Mouse (Mus musculus) embryonic facial prominence, embryonic 14.5 days (tissue): ENCODE results near the gene Zbtb7b. TPM values are rescaled to one million over a fixed set of nuclear protein-coding genes. Genes with fewer than 3 reads are reported as not detected.
A peak's percentile ranks its signal among the peaks of the same experiment; 100 is the strongest.

Source experiments
- ATAC-seq: fragments of 200-750 bp; cut with Nextera tagmentation; 2 replicates; pipeline ENCODE4 v1.8.0; 2017; ENCODE audit warnings: low read depth, moderate number of reproducible peaks, moderate TSS enrichment
- DNase-seq: peaks from one replicate; pipeline ENCODE4 v3.0.0-alpha.2; 2015; ENCODE audit warnings: low spot score
- H3K27ac ChIP-seq: fragments of 300-500 bp; sonication (generic); replicated peaks from 2 replicates; pipeline ENCODE4 v1.5.1; 2014; ENCODE audit warnings: low read depth, mild to moderate bottlenecking, low read length, moderate library complexity
- H3K27me3 ChIP-seq: fragments of 300-500 bp; sonication (generic); replicated peaks from 2 replicates; pipeline ENCODE4 v1.6.1; 2014; ENCODE audit warnings: low read length; ENCODE audit not compliant: control insufficient read depth, insufficient read depth
- H3K36me3 ChIP-seq: fragments of 300-500 bp; sonication (generic); 2 replicates; pipeline ENCODE4 v1.6.1; 2014; ENCODE audit warnings: low read length, mixed read lengths; ENCODE audit not compliant: control insufficient read depth, insufficient read depth
- H3K4me1 ChIP-seq: fragments of 300-500 bp; sonication (generic); 2 replicates; pipeline ENCODE4 v1.6.1; 2014; ENCODE audit warnings: antibody characterized with exemption, low read length; ENCODE audit not compliant: control insufficient read depth, insufficient read depth
- H3K4me2 ChIP-seq: fragments of 300-500 bp; sonication (generic); 2 replicates; pipeline ENCODE4 v1.6.1; 2014; ENCODE audit warnings: low read depth, mild to moderate bottlenecking, low read length, moderate library complexity, mixed read lengths
- H3K4me3 ChIP-seq: fragments of 300-500 bp; sonication (generic); 2 replicates; pipeline ENCODE4 v1.5.1; 2014; ENCODE audit warnings: low read depth, mild to moderate bottlenecking, low read length
- H3K9ac ChIP-seq: fragments of 300-500 bp; sonication (generic); 2 replicates; pipeline ENCODE4 v1.6.1; 2014; ENCODE audit warnings: low read depth, mild to moderate bottlenecking, low read length, moderate library complexity, mixed read lengths
- H3K9me3 ChIP-seq: fragments of 300-500 bp; sonication (generic); 2 replicates; pipeline ENCODE4 v1.6.1; 2016; ENCODE audit warnings: low read length; ENCODE audit not compliant: control insufficient read depth
- WGBS: fragments of 180-500 bp; shearing (Covaris S2); extraction: QIAGEN DNeasy Blood & Tissue Kit; methylation state at CpG from one replicate; pipeline ENCODE4 v1.1.7; 2014; 5-methylcytosine and 5-hydroxymethylcytosine counted together
- polyA plus RNA-seq: library from polyadenylated mRNA; unstranded; fragments of >200 nt; fragmentation: Nextera tagmentation; extraction: Ambion mirVana; gene quantifications from 2 replicates; pipeline ENCODE4 v1.2.1, GENCODE M21; 2014

The Zbtb7b gene
- polyA plus RNA-seq, 1 experiment from 2014 or later: 3.6 TPM

GRCm38 (mm10) chr3:89396654-89397005 lies 2.1 kb upstream of the Zbtb7b start:
- Histone ChIP-seq H3K9me3 (no peaks in the 10 kb centered on the region), H3K4me3 (peak overlapping the region; percentile 49), H3K27me3 (peaks cover 14% of the 10 kb centered on the region), H3K36me3 (0 out of 2 replicates have a peak, but pooled peaks cover 4% of the 10 kb centered on the region), H3K27ac (0 out of 2 replicates have a peak overlapping the region, but pooled peaks have one; percentile 65), H3K4me1 (peaks cover 27% of the 10 kb centered on the region), H3K4me2 (peak overlapping the region; percentile 91), H3K9ac (peak overlapping the region; percentile 67)
- DNase-seq (no peak), ATAC-seq (no peak)
- 3% methylated on average over 4 of the region's 4 CpGs for WGBS

GRCm38 (mm10) chr3:89395806-89396653 lies 1.5 kb upstream of the Zbtb7b start:
- Histone ChIP-seq H3K36me3 (0 out of 2 replicates have a peak, but pooled peaks cover 2% of the 10 kb centered on the region), H3K27me3 (peaks cover 14% of the 10 kb centered on the region), H3K27ac (peak overlapping the region; percentile 65), H3K4me2 (peak overlapping the region; percentile 91), H3K9ac (peak overlapping the region; percentile 67), H3K4me1 (peaks cover 33% of the 10 kb centered on the region), H3K4me3 (peak overlapping the region; percentile 49), H3K9me3 (no peaks in the 10 kb centered on the region)
- under 1% methylated on average over 28 of the region's 44 CpGs for WGBS
- DNase-seq: peak; percentile 92
- ATAC-seq: 0 out of 2 replicates have a peak, but pooled peaks have one; percentile 14

GRCm38 (mm10) chr3:89395419-89395805 lies 836 bp upstream of the Zbtb7b start:
- H3K9ac ChIP-seq: peak overlapping the region; percentile 67; the same call in 1 of the 2 replicates
- H3K36me3 ChIP-seq: no peaks in the 10 kb centered on the region
- no peaks in the 10 kb centered on the region for H3K9me3 ChIP-seq
- no peak for ATAC-seq
- DNase-seq: no peak
- H3K4me3 ChIP-seq: peak overlapping the region; percentile 49
- peak overlapping the region; percentile 78 for H3K27ac ChIP-seq
- 4% methylated on average over 10 of the region's 10 CpGs for WGBS
- H3K4me1 ChIP-seq: peaks cover 36% of the 10 kb centered on the region
- H3K4me2 ChIP-seq: peak overlapping the region; percentile 91
- H3K27me3 ChIP-seq: peaks cover 14% of the 10 kb centered on the region

- Histone ChIP-seq H3K4me3 (peak overlapping the region; percentile 49), H3K9ac (peak overlapping the region; percentile 64), H3K36me3 (no peaks in the 10 kb centered on the region), H3K4me1 (peaks cover 36% of the 10 kb centered on the region), H3K27ac (peak overlapping the region; percentile 78), H3K9me3 (no peaks in the 10 kb centered on the region), H3K27me3 (peaks cover 14% of the 10 kb centered on the region), H3K4me2 (peak overlapping the region; percentile 91)
- DNase-seq (peak; percentile 92), ATAC-seq (peak; percentile 13; the same call in 1 of the 2 replicates)
- 0% methylated on average over 10 of the region's 12 CpGs for WGBS
Measured at GRCm38 (mm10) chr3:89394894-89395256, 299 bp upstream of the Zbtb7b start.

GRCm38 (mm10) chr3:89393605-89394004 lies 971 bp downstream of the Zbtb7b start:
- H3K4me1 ChIP-seq: peaks cover 36% of the 10 kb centered on the region
- peaks cover 14% of the 10 kb centered on the region for H3K27me3 ChIP-seq
- DNase-seq (peak; percentile 98), ATAC-seq (peak; percentile 94)
- H3K4me2 ChIP-seq: peak overlapping the region; percentile 91
- H3K27ac ChIP-seq: peak overlapping the region; percentile 78
- H3K36me3 ChIP-seq: no peaks in the 10 kb centered on the region
- WGBS: under 1% methylated on average over 15 of the region's 15 CpGs
- peak overlapping the region; percentile 64 for H3K9ac ChIP-seq
- peak overlapping the region; percentile 49 for H3K4me3 ChIP-seq
- no peaks in the 10 kb centered on the region for H3K9me3 ChIP-seq

- Histone ChIP-seq H3K27ac (peak overlapping the region; percentile 66), H3K27me3 (peaks cover 14% of the 10 kb centered on the region), H3K4me1 (peaks cover 36% of the 10 kb centered on the region), H3K36me3 (no peaks in the 10 kb centered on the region), H3K4me2 (peak overlapping the region; percentile 91), H3K9ac (peak overlapping the region; percentile 66), H3K9me3 (no peaks in the 10 kb centered on the region), H3K4me3 (peak overlapping the region; percentile 49)
- DNase-seq (no peak), ATAC-seq (no peak)
- under 1% methylated on average over 13 of the region's 24 CpGs for WGBS
Measured at GRCm38 (mm10) chr3:89392871-89393311, 1.7 kb downstream of the Zbtb7b start.

- peak; percentile 57 for DNase-seq
- Histone ChIP-seq H3K9me3 (no peaks in the 10 kb centered on the region), H3K4me3 (peak overlapping the region; percentile 49), H3K36me3 (no peaks in the 10 kb centered on the region), H3K27ac (peak overlapping the region; percentile 66), H3K4me2 (peak overlapping the region; percentile 91), H3K4me1 (peaks cover 40% of the 10 kb centered on the region), H3K27me3 (peaks cover 14% of the 10 kb centered on the region), H3K9ac (peak overlapping the region; percentile 66)
- 0% methylated on average over 37 of the region's 56 CpGs for WGBS
- ATAC-seq: no peak
Measured at GRCm38 (mm10) chr3:89391663-89392511, 2.7 kb downstream of the Zbtb7b start.
